Mouse (Mus musculus) urinary bladder, postnatal 25 days (tissue): Measurements from ENCODE around the gene Neurl3.

Experiments
- DNase-seq: peaks from one replicate; pipeline ENCODE4 v3.0.0; 2022; ENCODE audit warnings: low spot score

The Neurl3 gene

GRCm38 (mm10) chr1:36298107-36298506 is 23.6 kb upstream of the Neurl3 start:
- DNase-seq, result no peak

DNA sequence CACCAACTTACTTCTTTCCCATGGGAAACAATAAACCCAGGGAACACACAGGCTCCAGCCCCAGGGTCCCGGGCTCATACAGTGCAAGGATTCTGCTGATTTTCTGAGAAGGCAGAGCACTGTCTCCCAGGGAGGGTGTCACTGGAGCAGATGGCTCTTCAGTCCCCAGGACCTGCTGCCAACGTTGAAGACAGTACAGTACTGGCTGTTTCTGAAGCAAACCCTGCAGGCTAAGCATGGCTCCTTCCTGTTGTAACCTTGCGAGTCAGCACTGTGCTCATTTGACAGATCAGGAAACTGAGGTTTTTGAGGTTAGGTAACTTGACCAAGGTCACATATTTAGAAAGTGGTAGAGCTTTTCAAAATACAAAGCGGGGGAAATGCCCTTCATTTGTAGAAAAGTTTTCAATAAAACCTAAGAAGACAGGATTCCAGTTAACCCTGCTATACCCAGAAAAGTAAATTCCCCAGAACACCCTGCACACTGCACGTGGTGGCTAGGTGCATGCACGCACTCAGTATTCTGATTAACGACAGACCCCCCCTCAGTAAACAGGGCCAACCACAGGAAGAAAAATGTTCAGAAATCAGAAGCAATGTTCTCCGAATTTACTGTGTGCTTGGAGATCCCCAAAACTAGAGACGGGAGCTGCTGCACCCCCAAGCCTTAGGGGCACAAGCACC is 22.1 kb upstream of the Neurl3 start:
- DNase-seq, result no peak

DNA sequence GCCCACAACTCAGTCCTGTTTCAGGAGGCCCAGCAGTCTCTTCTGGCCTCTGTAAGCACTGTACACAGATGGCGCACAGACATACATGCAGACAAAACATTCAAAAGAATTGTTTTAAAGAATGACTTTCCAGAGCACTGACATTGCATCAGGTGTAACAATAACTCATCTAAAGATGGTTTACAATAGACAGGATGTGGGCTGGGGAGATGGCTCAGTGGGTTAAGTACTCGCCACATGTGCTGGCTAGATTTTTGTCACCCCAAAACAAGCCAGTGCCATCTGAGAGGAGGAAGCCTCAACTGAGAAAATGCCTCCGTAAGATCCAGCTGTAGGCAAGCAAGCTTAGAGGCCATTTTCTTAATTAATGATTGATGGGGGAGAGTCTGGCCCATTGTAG is 19.9 kb upstream of the Neurl3 start:
- DNase-seq, result no peak

GRCm38 (mm10) chr1:36293470-36293869 is 19.0 kb upstream of the Neurl3 start:
- no peak for DNase-seq

DNA sequence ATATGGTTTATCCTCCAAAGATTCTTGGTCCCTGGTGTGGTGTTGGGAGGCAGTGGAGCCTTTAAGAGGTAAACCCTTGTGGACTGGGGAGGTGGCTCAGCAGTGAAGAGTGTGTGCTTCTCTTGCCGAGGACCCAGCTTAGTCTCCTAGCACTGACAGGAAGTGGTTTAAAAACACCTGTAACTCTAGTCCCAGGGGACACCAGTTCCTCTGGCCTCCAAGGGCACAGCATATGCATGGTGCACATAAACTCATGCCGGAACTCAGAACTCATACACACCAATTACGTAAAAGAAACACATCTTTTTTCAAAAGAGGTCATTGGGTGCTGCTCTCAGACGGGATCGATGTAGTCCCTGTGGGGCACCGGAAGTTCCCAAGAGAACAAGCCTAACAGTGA is 7.4 kb upstream of the Neurl3 start:
- DNase-seq, result no peak

DNA sequence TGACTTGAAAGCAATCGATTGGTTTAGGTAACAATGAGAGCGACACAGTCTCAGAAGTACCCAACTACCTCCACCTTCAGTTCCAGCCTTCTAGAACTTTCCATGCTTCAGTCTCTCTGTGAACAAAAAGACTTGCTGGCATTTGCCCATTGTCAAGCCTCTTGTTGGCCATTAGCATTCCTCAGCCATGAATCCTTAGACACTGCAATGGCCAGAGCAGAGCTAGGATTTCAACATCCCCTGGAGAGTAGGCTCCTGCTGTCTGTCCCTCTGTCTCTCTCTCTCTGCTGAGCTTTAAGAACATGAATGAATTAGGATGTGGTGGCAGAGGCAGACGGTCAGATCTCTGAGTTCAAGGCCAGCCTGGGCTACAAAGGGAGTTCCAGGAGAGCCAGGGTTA is 6.5 kb upstream of the Neurl3 start:
- DNase-seq, result no peak

- peak; percentile 85 for DNase-seq
Observed at GRCm38 (mm10) chr1:36279202-36279601, 4.7 kb upstream of the Neurl3 start.

GRCm38 (mm10) chr1:36277267-36278060 is 3.0 kb upstream of the Neurl3 start:
- DNase-seq, result peak; percentile 82

DNA sequence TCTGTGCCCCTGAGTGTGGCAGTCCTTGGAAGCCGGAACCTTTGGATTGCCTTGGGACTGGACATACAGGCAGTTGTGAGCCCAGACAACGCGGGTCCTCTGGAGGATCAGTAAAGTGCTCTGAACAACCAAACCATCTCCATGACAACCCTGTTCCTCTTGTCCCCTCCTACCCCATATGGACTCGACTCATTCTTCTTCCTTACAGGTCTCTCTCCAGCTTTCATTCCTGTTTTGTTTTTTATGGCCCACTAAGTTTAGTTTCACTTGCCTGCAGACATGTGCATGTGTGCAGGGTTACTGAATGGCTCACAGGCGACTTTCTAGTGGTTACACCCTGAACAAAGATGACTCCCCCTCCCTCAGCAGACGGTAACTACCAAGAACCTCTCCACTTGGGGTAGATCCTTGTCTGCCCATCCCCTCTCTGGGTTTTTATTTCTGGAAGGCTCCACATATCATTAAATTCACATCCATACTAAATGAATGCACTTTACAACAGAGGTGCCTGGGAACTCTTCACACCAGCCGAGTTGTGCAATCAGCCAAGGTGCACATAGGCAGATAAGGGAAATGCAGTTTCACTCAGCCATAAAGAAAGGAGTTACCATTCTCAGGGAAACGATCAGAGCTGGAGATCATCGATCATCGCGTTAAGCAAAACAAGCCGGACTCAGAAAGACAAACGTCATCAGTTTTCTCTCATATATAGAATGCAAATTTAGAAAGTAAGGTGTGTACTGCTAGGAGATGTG is 1.3 kb upstream of the Neurl3 start:
- no peak for DNase-seq

DNA sequence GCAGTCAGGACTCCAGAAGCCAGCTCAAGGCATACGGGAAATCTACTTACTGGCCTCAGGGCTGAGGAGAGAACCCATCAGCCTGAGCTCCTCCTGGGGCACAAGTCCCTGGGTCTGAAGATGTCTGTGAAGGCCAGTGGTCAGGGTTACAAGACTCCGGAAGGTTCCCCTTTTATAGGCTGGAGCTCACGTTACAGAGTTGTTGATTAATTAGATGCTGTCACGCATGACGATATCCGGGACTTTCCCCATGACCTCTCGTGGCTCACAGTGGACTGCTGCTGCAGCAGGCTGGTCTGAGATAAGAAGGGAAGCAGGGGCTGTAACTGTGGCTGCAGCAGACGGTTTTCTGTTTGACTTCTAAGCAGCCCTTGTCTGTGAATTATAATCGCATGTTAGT is 1.2 kb downstream of the Neurl3 start:
- no peak for DNase-seq

- DNase-seq, result no peak
Observed at GRCm38 (mm10) chr1:36272546-36272945, 1.9 kb downstream of the Neurl3 start.

DNA sequence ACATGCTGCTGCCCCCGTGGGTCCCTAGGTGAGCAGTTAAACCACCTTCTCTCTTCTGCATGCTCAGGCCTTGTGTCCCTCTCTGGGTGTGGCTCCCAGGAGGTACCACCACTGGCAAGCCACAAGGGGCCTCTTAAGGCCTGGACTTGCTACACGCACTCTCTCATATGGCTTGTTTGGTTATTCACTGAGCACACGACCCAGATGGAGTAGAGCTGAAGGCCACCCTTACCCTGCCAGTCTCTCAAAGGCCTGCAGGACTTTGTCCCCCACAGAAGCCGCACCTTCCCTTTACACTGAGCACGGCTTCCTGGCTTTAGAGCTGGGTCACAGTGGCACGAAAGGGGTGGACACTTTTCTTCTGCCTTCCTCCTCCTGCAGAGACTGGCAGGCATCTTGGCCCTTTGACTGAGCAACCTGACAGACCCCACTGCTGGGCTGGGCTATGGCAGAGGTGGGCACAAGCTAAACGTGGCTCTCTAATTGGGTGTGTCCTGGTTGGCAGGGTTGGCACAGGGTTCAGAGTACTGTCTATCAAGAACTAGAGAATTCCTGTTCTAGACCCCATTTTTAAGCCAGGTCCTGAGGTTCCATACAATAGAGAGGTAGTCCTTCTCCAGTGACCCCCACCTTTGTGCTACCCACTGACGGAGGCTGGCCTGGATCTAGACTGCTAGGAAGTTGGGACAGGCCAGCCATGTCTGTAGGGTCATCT is 2.8 kb downstream of the Neurl3 start:
- DNase-seq, result no peak

GRCm38 (mm10) chr1:36270666-36271065 is 3.8 kb downstream of the Neurl3 start:
- DNase-seq, result no peak

GRCm38 (mm10) chr1:36269121-36269795 is 5.2 kb downstream of the Neurl3 start:
- no peak for DNase-seq

DNA sequence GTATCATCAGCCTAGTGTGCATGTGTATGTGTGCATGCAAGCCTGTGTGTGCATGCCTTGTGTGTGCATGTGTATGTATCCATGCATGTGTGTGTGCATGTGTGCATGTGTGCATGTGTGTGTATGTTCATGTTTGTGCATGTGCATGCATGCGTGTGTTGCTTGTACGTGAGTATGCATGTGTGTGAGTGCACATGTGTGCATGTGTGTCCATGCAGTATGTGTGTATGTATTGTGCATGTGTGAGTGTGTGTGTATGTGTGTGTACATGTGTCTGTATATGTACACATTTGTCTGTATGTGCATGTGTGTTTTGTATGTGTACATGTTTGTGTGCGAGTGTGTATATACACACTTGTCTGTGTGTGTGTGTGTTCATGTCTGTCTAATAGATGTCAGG is 6.9 kb downstream of the Neurl3 start:
- DNase-seq, result no peak

- DNase-seq, result no peak
Observed at GRCm38 (mm10) chr1:36266293-36266692, 8.2 kb downstream of the Neurl3 start.

- no peak for DNase-seq
Observed at GRCm38 (mm10) chr1:36263833-36264488, 10.5 kb downstream of the Neurl3 start.

GRCm38 (mm10) chr1:36261708-36262504 is 12.6 kb downstream of the Neurl3 start:
- no peak for DNase-seq

GRCm38 (mm10) chr1:36260418-36260817 is 14.1 kb downstream of the Neurl3 start:
- DNase-seq, result no peak

- DNase-seq, result no peak
Observed at GRCm38 (mm10) chr1:36259281-36259680, 15.2 kb downstream of the Neurl3 start.
